In genomic region chr12:113157002-113157401, GRCm38 (mm10) we compare ENCODE assay signal across 8 mouse cellular contexts. TPM values are rescaled to one million over a fixed set of nuclear protein-coding genes. Genes with fewer than 3 reads are reported as not detected.
A peak's percentile ranks its signal among the peaks of the same experiment; 100 is the strongest.
DNase-seq lines count a peak whose midpoint lies in the region; ATAC-seq and TF ChIP-seq lines count a peak whose summit lies in the region.

No protein-coding gene starts in this region.

- H3K36me3 ChIP-seq in embryonic facial prominence, embryonic 10.5 days (replicated peaks): peaks cover 36% of the 10 kb centered on the region
- no peaks in the 10 kb centered on the region for H3K36me3 ChIP-seq in hindbrain, embryonic 15.5 days
- H3K36me3 ChIP-seq in myocyte (ENCODE audit: control insufficient read depth, insufficient read depth): no peaks in the 10 kb centered on the region

- H3K9me3 ChIP-seq in embryonic facial prominence, embryonic 10.5 days: no peaks in the 10 kb centered on the region
- no peaks in the 10 kb centered on the region for H3K9me3 ChIP-seq in hindbrain, embryonic 15.5 days

- H3K4me3 ChIP-seq in embryonic facial prominence, embryonic 10.5 days: peak overlapping the region; percentile 72
- peak overlapping the region; percentile 82 for H3K4me3 ChIP-seq in hindbrain, embryonic 15.5 days
- H3K4me3 ChIP-seq in myocyte: peak overlapping the region; percentile 30

- 35% methylated on average over 8 of the region's 8 CpGs for WGBS in embryonic facial prominence, embryonic 10.5 days
- WGBS in hindbrain, embryonic 15.5 days: 35% methylated on average over 8 of the region's 8 CpGs

- peaks cover 38% of the 10 kb centered on the region for H3K4me1 ChIP-seq in embryonic facial prominence, embryonic 10.5 days
- peaks cover 23% of the 10 kb centered on the region for H3K4me1 ChIP-seq in hindbrain, embryonic 15.5 days (replicated peaks)

- no peak for TF ChIP-seq POLR2A in myocyte (IDR thresholded peaks at IDR 0.05; ENCODE audit: insufficient read length, low read depth)

- peak overlapping the region; percentile 97 for H3K4me2 ChIP-seq in hindbrain, embryonic 15.5 days
- peak overlapping the region; percentile 97 for H3K4me2 ChIP-seq in myocyte (ENCODE audit: low read depth)

- H3K27ac ChIP-seq in embryonic facial prominence, embryonic 10.5 days (replicated peaks): peak overlapping the region; percentile 73
- no peak overlapping the region for H3K27ac ChIP-seq in hindbrain, embryonic 15.5 days (replicated peaks)

- DNase-seq in kidney, postnatal 14 days: peak; percentile 16
- no peak for DNase-seq in kidney, postnatal 36 days
- DNase-seq in embryonic facial prominence, embryonic 10.5 days (ENCODE audit: low spot score): no peak
- DNase-seq in thymus, adult 18-20 months: no peak
- DNase-seq in ovary, postnatal 14 days (ENCODE audit: low spot score): no peak

- no peak overlapping the region for H3ac ChIP-seq in myocyte (ENCODE audit: control insufficient read depth, insufficient read length)

- no peak for ATAC-seq in hindbrain, embryonic 15.5 days (ENCODE audit: low FRiP score, low read depth)
- no peak for ATAC-seq in frontal cortex, adult (ENCODE audit: low TSS enrichment)

- H3K9ac ChIP-seq in hindbrain, embryonic 15.5 days: peak overlapping the region; percentile 44; the same call in 1 of the 2 replicates

- peaks cover 10% of the 10 kb centered on the region for H3K79me2 ChIP-seq in myocyte (ENCODE audit: control insufficient read depth, insufficient read depth)

- peaks cover 31% of the 10 kb centered on the region for H3K27me3 ChIP-seq in embryonic facial prominence, embryonic 10.5 days (replicated peaks; ENCODE audit: low read depth, poor library complexity, severe bottlenecking)
- peaks cover 6% of the 10 kb centered on the region; the same call in 1 of the 2 replicates for H3K27me3 ChIP-seq in hindbrain, embryonic 15.5 days
- no peaks in the 10 kb centered on the region for H3K27me3 ChIP-seq in myocyte (ENCODE audit: control insufficient read depth, insufficient read depth, insufficient read length)

TF ChIP-seq in myocyte, 11 proteins besides CTCF, POLR2A, EP300 and RAD21:
- TF ChIP-seq MYOD1 (IDR thresholded peaks at IDR 0.05; ENCODE audit: control insufficient read depth in 1 of 3, insufficient read length in 2 of 3, low read depth in 2 of 3): peak in 1 of 3 experiments; percentile 22
- no peak for TF ChIP-seq REST (IDR thresholded peaks at IDR 0.05; ENCODE audit: insufficient read depth, insufficient read length)
- peak in 1 of 3 experiments; percentile 7 for TF ChIP-seq MYOG (IDR thresholded peaks at IDR 0.05; ENCODE audit: control insufficient read depth in 1 of 3, insufficient read depth in 1 of 3, insufficient read length in 2 of 3, low read depth in 2 of 3)

RNA-seq across cellular contexts. Expression of gene Tedc1, which starts 0.8 kb away (rescaled TPM):
- polyA plus RNA-seq in embryonic facial prominence, embryonic 10.5 days (2016; fragmentation: Nextera tagmentation; extraction: Ambion mirVana): 57.5 and 59.4 TPM in 2 replicates
- polyA plus RNA-seq in hindbrain, embryonic 15.5 days (2015; fragmentation: Nextera tagmentation; extraction: Ambion mirVana): 18.3 and 23.6 TPM in 2 replicates
- 6.6 TPM for polyA plus RNA-seq in myocyte (2012; fragmentation: generic; extraction: Trizol)

RNA-seq across cellular contexts. Expression of gene Crip1, which starts 10.9 kb away (rescaled TPM):
- polyA plus RNA-seq in embryonic facial prominence, embryonic 10.5 days (2016; fragmentation: Nextera tagmentation; extraction: Ambion mirVana): 53.6 and 57.1 TPM in 2 replicates
- polyA plus RNA-seq in hindbrain, embryonic 15.5 days (2015; fragmentation: Nextera tagmentation; extraction: Ambion mirVana): 29.2 and 34.7 TPM in 2 replicates
- polyA plus RNA-seq in myocyte (2012; fragmentation: generic; extraction: Trizol): 1,677 TPM

RNA-seq across cellular contexts. Expression of gene Crip2, which starts 17.0 kb away (rescaled TPM):
- polyA plus RNA-seq in embryonic facial prominence, embryonic 10.5 days (2016; fragmentation: Nextera tagmentation; extraction: Ambion mirVana): 91.8 and 96.4 TPM in 2 replicates
- polyA plus RNA-seq in hindbrain, embryonic 15.5 days (2015; fragmentation: Nextera tagmentation; extraction: Ambion mirVana): 294 and 336 TPM in 2 replicates
- 1,146 TPM for polyA plus RNA-seq in myocyte (2012; fragmentation: generic; extraction: Trizol)

RNA-seq across cellular contexts. Expression of gene Tmem121, which starts 28.7 kb away (rescaled TPM):
- 11.4 and 12.1 TPM in 2 replicates for polyA plus RNA-seq in embryonic facial prominence, embryonic 10.5 days (2016; fragmentation: Nextera tagmentation; extraction: Ambion mirVana)
- polyA plus RNA-seq in hindbrain, embryonic 15.5 days (2015; fragmentation: Nextera tagmentation; extraction: Ambion mirVana): 47.3 and 49.8 TPM in 2 replicates
- 4.1 TPM for polyA plus RNA-seq in myocyte (2012; fragmentation: generic; extraction: Trizol)

RNA-seq across cellular contexts. Expression of gene Mta1, which starts 58.9 kb away (rescaled TPM):
- polyA plus RNA-seq in embryonic facial prominence, embryonic 10.5 days (2016; fragmentation: Nextera tagmentation; extraction: Ambion mirVana): 20.3 and 21.0 TPM in 2 replicates
- 16.3 and 16.6 TPM in 2 replicates for polyA plus RNA-seq in hindbrain, embryonic 15.5 days (2015; fragmentation: Nextera tagmentation; extraction: Ambion mirVana)
- 101 TPM for polyA plus RNA-seq in myocyte (2012; fragmentation: generic; extraction: Trizol)

Comparison
In these comparisons a context has a peak if more than half of its experiments do, and no peak if none do; other contexts are left out.
1. H3K4me3 ChIP-seq: peak in every context shown above with its lines; median percentile 82 in hindbrain, embryonic 15.5 days; 72 in embryonic facial prominence, embryonic 10.5 days; 30 in myocyte.
2. RNA of gene Crip1, which starts 10.9 kb away (polyA plus RNA-seq): 1,677 TPM in myocyte (single experiment); 53.6 to 57.1 TPM in embryonic facial prominence, embryonic 10.5 days and 29.2 to 34.7 TPM in hindbrain, embryonic 15.5 days; every median in the first group is over 10 times any median in the second.